Mouse (Mus musculus) stomach, embryonic 15.5 days (tissue): Measurements from ENCODE around the gene Rin2. TPM values are rescaled to one million over a fixed set of nuclear protein-coding genes. Genes with fewer than 3 reads are reported as not detected.
"Not testable (repeated sequence)": the region's sequence is repeated elsewhere in the genome, so short reads cannot be mapped to it uniquely, and the experiment has no call there.

Experiments used
- ATAC-seq: fragments of 200-750 bp; cut with Nextera tagmentation; 2 replicates; pipeline ENCODE4 v1.8.0; 2017; ENCODE audit warnings: low read depth, moderate number of reproducible peaks, moderate TSS enrichment; ENCODE audit not compliant: insufficient read depth, low FRiP score
- H3K27ac ChIP-seq: fragments of 300-500 bp; sonication (generic); 2 replicates; pipeline ENCODE4 v1.5.1; 2015; ENCODE audit warnings: mild to moderate bottlenecking, inconsistent platforms
- H3K27me3 ChIP-seq: fragments of 300-500 bp; sonication (generic); replicated peaks from 2 replicates; pipeline ENCODE4 v1.6.1; 2015; ENCODE audit warnings: inconsistent platforms
- H3K36me3 ChIP-seq: fragments of 300-500 bp; sonication (generic); 2 replicates; pipeline ENCODE4 v1.6.1; 2015; ENCODE audit warnings: inconsistent platforms
- H3K4me1 ChIP-seq: fragments of 300-500 bp; sonication (generic); 2 replicates; pipeline ENCODE4 v1.6.1; 2015; ENCODE audit warnings: inconsistent platforms
- H3K4me2 ChIP-seq: fragments of 300-500 bp; sonication (generic); 2 replicates; pipeline ENCODE4 v1.6.1; 2015; ENCODE audit warnings: mild to moderate bottlenecking, inconsistent platforms
- H3K4me3 ChIP-seq: fragments of 300-500 bp; sonication (generic); replicated peaks from 2 replicates; pipeline ENCODE4 v1.5.1; 2015; ENCODE audit warnings: inconsistent platforms
- H3K9ac ChIP-seq: fragments of 300-500 bp; sonication (generic); 2 replicates; pipeline ENCODE4 v1.6.1; 2015; ENCODE audit warnings: inconsistent platforms
- H3K9me3 ChIP-seq: fragments of 300-500 bp; sonication (generic); 2 replicates; pipeline ENCODE4 v1.6.1; 2016; ENCODE audit warnings: inconsistent platforms
- WGBS: fragments of 180-500 bp; shearing (Covaris S2); methylation state at CpG from one replicate; pipeline ENCODE4 v1.1.7; 2015; 5-methylcytosine and 5-hydroxymethylcytosine counted together
- polyA plus RNA-seq: library from polyadenylated mRNA; unstranded; fragments of >200 nt; fragmentation: Nextera tagmentation; extraction: Ambion mirVana; gene quantifications from 2 replicates; pipeline ENCODE4 v1.2.1, GENCODE M21; 2015

The Rin2 gene
- polyA plus RNA-seq, 1 experiment from 2014 or later = 32.8 TPM

DNA sequence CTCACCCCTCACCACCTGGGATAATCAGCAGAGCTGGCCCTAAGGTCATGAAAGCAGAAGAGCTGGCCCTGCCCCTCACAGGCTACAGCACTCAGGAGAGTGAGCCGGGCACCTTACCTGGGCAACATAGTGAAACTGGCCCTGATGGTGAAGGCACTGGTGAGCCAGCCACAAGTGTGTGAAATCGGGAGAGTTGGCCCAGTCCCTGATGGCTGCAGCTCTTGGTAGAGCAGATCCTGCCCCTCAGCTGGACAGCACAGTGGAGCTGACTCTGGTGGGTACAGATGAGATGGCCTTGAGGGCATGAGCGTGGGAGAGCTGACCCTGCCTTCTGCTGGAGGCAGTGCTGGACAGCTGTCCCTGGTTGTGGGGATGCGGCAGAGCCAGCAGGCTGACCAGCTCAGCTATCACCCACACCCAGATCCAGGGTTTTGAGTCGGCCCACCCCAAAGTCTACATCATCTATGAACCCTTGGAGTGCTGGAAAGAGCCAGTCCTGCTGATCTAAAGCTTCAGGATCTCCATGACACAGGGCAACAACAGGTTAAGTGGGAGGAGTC is 43.7 kb downstream of the Rin2 start:
- Histone ChIP-seq H3K9ac (no peak overlapping the region), H3K4me1 (no peaks in the 10 kb centered on the region), H3K4me3 (no peak overlapping the region), H3K27ac (no peak overlapping the region), H3K9me3 (no peaks in the 10 kb centered on the region), H3K27me3 (no peaks in the 10 kb centered on the region), H3K4me2 (no peak overlapping the region), H3K36me3 (no peaks in the 10 kb centered on the region; the same call in 1 of the 2 replicates)
- 70% methylated on average over 5 of the region's 5 CpGs for WGBS
- ATAC-seq = no peak

DNA sequence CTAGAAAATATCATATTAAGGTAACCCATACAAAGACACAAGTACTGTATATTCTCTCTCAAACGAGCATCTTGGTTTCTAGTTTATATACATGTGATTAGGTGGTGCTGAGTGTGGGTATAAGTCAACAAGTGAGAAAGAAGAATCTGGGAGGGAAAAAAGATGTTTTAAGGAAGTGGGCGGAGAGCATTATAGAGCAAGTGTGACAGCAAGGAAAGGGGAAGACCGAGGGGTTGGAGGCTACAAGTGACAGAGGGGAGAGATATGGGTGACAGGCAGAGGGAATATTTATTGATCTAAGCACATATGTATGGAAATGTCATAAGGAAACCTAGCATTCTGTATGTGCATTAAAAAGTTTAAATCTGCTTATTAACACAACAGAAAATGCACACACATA is 45.1 kb downstream of the Rin2 start:
- H3K27ac ChIP-seq = no peak overlapping the region
- WGBS = 59% methylated on average over 3 of the region's 3 CpGs
- no peak overlapping the region for H3K4me2 ChIP-seq
- no peaks in the 10 kb centered on the region; the same call in 1 of the 2 replicates for H3K36me3 ChIP-seq
- ATAC-seq = no peak
- no peaks in the 10 kb centered on the region for H3K27me3 ChIP-seq
- no peak overlapping the region for H3K9ac ChIP-seq
- H3K9me3 ChIP-seq = no peaks in the 10 kb centered on the region
- no peaks in the 10 kb centered on the region for H3K4me1 ChIP-seq
- no peak overlapping the region for H3K4me3 ChIP-seq

DNA sequence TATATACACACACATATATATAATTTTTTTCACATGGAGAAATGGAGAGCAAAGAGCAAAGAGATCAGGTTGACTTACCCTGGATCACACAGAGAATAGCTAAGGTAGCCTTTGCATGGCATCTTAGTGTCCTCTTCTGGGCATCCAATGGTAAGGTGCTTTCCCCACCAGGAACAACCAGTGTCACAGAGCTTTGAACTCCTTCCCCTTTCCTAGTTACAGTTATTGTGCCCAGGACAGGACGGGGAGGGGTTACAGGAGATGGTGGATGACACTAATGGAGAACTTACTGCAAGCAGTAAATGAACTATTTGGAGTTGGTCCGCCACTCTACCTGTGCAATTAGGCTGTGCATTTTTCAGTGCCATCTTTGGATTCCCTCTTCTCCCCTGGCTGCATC is 45.7 kb downstream of the Rin2 start:
- no peak overlapping the region for H3K4me3 ChIP-seq
- no peaks in the 10 kb centered on the region for H3K9me3 ChIP-seq
- no peak overlapping the region for H3K27ac ChIP-seq
- no peaks in the 10 kb centered on the region for H3K27me3 ChIP-seq
- ATAC-seq = no peak
- no peak overlapping the region for H3K9ac ChIP-seq
- H3K4me2 ChIP-seq = no peak overlapping the region
- H3K36me3 ChIP-seq = no peaks in the 10 kb centered on the region
- H3K4me1 ChIP-seq = no peaks in the 10 kb centered on the region
- WGBS = 82% methylated on average over 2 of the region's 2 CpGs

DNA sequence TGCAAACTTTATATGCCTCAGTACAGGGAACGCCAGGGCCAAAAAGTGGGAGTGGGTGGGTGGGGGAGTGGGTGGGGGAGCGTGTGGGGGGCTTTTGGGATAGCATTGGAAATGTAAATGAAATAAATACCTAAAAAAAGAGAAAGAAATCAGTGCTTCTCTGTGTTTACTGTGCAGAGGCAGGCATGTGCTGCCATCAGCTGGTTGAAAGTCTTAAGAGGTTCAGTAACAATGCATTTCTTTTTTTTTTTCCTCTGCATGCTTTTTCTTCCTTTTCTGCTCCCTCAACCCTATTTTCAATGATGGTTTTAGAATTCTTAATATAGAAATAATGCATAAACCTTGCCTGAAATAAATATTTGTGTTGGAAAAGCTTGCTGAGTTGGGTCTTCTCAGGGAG is 47.3 kb downstream of the Rin2 start:
- H3K4me3 ChIP-seq, H3K9ac ChIP-seq, H3K36me3 ChIP-seq, H3K27me3 ChIP-seq, H3K9me3 ChIP-seq, H3K4me1 ChIP-seq, H3K27ac ChIP-seq, ATAC-seq, H3K4me2 ChIP-seq: not testable (repeated sequence)
- WGBS = 74% methylated on average over 2 of the region's 2 CpGs

DNA sequence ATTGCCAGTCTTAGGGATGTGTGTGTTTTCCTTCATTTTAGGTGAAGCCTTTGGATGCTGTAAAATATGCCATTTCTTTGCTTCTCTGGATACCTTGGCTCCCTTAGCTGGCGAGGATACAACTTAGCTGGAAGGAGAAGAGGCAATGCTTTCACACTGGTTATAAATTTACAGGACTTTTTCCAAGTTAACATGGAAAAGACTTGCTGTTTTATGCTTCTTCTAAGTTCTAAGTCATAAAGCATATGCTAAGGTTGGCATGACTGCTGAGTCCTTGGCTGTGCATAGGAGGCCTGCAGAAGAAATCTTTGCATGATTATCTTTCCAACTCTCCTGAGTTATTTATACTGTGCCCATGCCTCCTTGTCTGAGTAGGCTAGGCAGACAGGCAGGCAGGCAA is 49.3 kb downstream of the Rin2 start:
- no peak overlapping the region for H3K27ac ChIP-seq
- no peak overlapping the region for H3K4me3 ChIP-seq
- no peaks in the 10 kb centered on the region for H3K36me3 ChIP-seq
- H3K9ac ChIP-seq = no peak overlapping the region
- no peaks in the 10 kb centered on the region for H3K4me1 ChIP-seq
- ATAC-seq = no peak
- 89% methylated on average over 1 of the region's 1 CpGs for WGBS
- H3K27me3 ChIP-seq = no peaks in the 10 kb centered on the region
- no peak overlapping the region for H3K4me2 ChIP-seq
- H3K9me3 ChIP-seq = no peaks in the 10 kb centered on the region

DNA sequence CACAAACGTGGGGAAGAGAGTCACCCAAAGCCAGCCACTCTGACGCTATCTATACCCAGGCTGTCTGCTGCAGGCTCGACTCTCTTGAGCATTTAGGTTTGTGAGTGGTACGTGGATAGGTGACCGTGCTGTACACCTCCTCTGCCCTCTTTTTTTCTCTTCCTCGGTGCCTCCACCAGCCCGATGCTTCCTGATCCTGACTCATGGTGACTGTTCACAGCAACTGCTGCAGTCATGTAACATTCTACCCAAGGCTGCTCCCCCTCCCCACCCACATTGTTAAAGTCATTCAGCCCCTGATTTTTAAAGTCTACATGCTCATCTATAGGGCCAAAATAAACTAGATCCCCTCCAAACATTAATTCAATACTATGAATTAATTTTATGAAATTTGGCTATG is 54.4 kb downstream of the Rin2 start:
- no peak for ATAC-seq
- Histone ChIP-seq H3K4me2 (no peak overlapping the region), H3K4me1 (no peaks in the 10 kb centered on the region), H3K27ac (no peak overlapping the region), H3K27me3 (no peaks in the 10 kb centered on the region), H3K9ac (no peak overlapping the region), H3K4me3 (no peak overlapping the region), H3K9me3 (no peaks in the 10 kb centered on the region), H3K36me3 (no peaks in the 10 kb centered on the region)
- WGBS = 75% methylated on average over 7 of the region's 7 CpGs

DNA sequence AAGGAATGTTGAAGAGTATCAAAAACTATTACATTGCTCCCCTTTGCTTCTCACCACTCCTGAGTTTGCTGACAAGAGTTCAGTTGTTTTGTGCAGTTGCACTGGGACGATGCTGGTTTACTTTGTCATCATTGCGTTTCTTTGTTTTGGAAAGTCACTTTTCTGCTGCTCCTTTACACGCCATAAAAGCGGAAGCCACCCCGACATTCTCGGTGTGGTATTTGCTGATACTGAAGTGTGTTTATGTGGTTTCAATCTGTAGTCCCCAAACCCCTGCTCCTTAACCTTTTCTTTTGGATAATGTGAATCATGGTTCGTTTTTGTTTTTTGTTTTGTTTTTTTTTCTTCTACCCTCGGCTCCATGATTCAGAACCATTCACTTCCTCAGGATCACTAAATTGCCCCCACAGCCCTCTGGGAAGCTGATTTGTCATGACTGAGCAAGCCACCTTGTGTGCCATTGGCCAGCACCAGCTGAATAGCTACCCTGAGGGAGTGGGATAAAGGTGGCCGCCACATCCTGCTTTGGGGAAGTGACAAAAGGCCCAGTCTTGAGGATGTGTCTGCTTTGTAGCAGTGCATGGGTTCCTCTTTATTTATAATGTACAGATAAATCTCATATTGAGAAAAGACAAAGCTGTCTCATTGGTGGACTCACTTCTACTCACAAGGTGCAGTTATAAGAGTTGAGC is 55.3 kb downstream of the Rin2 start:
- no peaks in the 10 kb centered on the region for H3K9me3 ChIP-seq
- H3K4me3 ChIP-seq = no peak overlapping the region
- ATAC-seq = no peak
- H3K27ac ChIP-seq = no peak overlapping the region
- WGBS = 72% methylated on average over 9 of the region's 9 CpGs
- no peaks in the 10 kb centered on the region for H3K4me1 ChIP-seq
- H3K4me2 ChIP-seq = no peak overlapping the region
- H3K27me3 ChIP-seq = no peaks in the 10 kb centered on the region
- no peaks in the 10 kb centered on the region for H3K36me3 ChIP-seq
- H3K9ac ChIP-seq = no peak overlapping the region

DNA sequence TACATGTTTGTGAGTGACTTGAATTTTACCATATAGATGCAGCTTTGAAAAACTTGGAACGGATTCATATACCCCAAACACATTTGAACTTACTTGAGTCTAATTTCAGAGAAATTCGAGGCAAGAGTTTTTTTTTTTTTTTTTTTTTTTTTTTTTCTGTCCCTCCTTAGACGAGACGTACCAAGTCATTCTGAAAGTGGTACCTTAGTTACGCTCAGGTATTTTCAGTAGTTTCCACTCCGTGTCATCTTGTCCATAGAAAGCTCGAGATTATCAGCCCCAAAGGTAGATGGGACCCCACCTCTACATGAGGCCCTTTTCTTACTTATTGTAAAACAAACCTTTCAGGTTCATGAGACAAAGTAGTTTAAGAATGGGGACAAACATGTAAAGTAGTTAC is 55.9 kb downstream of the Rin2 start:
- ATAC-seq = no peak
- Histone ChIP-seq H3K4me3 (no peak overlapping the region), H3K9me3 (no peaks in the 10 kb centered on the region), H3K4me1 (no peaks in the 10 kb centered on the region), H3K27ac (no peak overlapping the region), H3K36me3 (no peaks in the 10 kb centered on the region), H3K27me3 (no peaks in the 10 kb centered on the region), H3K9ac (no peak overlapping the region), H3K4me2 (no peak overlapping the region)
- 87% methylated on average over 7 of the region's 7 CpGs for WGBS

DNA sequence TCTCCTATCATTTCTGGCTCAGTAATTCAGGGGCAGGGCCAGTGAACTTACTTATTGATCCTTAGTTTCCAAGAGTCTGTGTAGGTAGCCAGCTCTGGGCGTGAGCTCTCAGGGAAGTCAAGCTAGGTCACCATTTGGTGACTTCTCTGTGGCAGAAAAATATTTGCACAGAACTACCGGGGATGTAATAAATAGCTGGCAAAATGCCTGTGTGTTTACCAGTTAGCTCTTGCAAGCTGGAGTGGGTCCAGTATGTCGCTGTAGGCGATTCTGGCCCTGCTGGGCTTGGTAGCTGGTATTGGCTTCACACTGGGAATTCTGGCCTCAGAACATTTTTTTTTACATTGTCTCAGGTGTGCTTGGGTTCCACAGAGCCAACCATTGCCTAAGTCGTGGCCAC is 60.1 kb downstream of the Rin2 start:
- H3K27ac ChIP-seq = no peak overlapping the region
- WGBS = 67% methylated on average over 5 of the region's 5 CpGs
- no peak overlapping the region for H3K4me2 ChIP-seq
- no peak overlapping the region for H3K4me3 ChIP-seq
- no peaks in the 10 kb centered on the region for H3K9me3 ChIP-seq
- H3K27me3 ChIP-seq = no peaks in the 10 kb centered on the region
- no peak overlapping the region for H3K9ac ChIP-seq
- no peaks in the 10 kb centered on the region for H3K36me3 ChIP-seq
- no peaks in the 10 kb centered on the region for H3K4me1 ChIP-seq
- no peak for ATAC-seq

DNA sequence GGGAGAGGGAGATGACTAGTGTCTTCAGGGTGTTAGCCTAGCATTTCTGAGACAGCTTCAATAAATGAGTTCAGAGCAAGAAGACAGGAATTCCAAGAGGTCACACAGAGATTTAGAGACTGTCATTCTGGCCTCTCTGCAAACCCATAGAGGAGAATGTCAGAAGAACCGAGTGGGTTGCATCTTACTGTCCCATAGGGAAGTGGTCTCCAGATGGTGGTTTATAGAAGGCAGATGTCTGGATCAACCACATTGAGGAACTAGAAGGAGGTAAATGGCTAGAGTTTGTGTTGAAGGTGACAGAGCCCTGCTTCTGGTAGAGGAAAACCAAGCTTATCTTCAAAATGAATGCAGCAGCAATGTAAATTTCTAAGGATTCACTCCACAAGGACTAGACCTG is 61.5 kb downstream of the Rin2 start:
- ATAC-seq = no peak
- H3K4me3 ChIP-seq = no peak overlapping the region
- H3K9ac ChIP-seq = no peak overlapping the region
- 69% methylated on average over 1 of the region's 1 CpGs for WGBS
- no peak overlapping the region for H3K4me2 ChIP-seq
- H3K27ac ChIP-seq = no peak overlapping the region
- H3K4me1 ChIP-seq = no peaks in the 10 kb centered on the region
- H3K27me3 ChIP-seq = no peaks in the 10 kb centered on the region
- H3K9me3 ChIP-seq = no peaks in the 10 kb centered on the region
- no peaks in the 10 kb centered on the region for H3K36me3 ChIP-seq

DNA sequence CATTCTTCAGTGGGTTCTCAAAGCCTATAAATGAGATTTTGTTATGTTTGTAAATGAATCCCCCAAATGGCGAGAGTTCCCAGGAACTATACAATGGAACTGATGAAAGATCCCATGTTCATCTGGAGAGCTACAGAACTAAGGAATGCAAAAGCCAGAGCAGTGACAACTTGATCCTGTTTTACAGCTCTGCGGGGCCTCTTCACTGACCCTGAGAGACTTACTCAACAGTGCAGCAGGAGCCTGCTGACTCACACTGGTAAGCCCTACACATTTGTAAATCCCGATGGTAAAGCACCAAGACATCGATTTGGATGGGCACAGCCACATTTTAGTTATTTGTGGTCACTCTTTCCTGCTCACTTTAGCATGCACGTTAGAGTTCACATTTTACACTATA is 62.2 kb downstream of the Rin2 start:
- H3K27me3 ChIP-seq = no peaks in the 10 kb centered on the region
- H3K4me2 ChIP-seq = no peak overlapping the region
- H3K36me3 ChIP-seq = no peaks in the 10 kb centered on the region
- ATAC-seq = no peak
- no peaks in the 10 kb centered on the region for H3K4me1 ChIP-seq
- no peaks in the 10 kb centered on the region for H3K9me3 ChIP-seq
- no peak overlapping the region for H3K27ac ChIP-seq
- no peak overlapping the region for H3K9ac ChIP-seq
- 41% methylated on average over 5 of the region's 5 CpGs for WGBS
- no peak overlapping the region for H3K4me3 ChIP-seq

DNA sequence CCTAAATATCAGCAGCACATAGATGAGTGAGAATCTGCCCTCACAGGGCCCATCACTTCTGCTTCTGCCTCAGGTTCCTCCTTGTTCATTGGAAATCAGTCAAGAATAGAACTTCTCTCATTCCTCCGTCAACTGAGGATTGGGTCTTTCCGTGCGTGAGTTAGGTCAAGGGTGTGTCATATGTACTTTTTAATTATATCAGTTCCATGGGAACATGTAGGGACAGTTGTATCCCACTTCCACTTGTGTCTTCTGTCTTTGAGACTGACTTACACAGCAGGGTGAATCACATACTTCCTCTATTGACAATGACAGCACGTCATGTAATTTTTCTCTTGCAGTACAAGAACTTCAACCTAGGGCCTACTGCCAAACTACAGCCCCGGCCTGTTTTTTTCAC is 65.7 kb downstream of the Rin2 start:
- WGBS = 85% methylated on average over 5 of the region's 5 CpGs
- H3K27me3 ChIP-seq = no peaks in the 10 kb centered on the region
- H3K4me3 ChIP-seq = no peak overlapping the region
- H3K4me2 ChIP-seq = no peak overlapping the region
- no peak overlapping the region for H3K27ac ChIP-seq
- H3K9ac ChIP-seq = no peak overlapping the region
- H3K36me3 ChIP-seq = no peaks in the 10 kb centered on the region
- ATAC-seq = no peak
- no peaks in the 10 kb centered on the region for H3K4me1 ChIP-seq
- H3K9me3 ChIP-seq = no peaks in the 10 kb centered on the region
